Mouse (Mus musculus) G1E-ER4 (cell line): ENCODE data around the gene Mmab. TPM values are rescaled to one million over a fixed set of nuclear protein-coding genes. Genes with fewer than 3 reads are reported as not detected.

Source experiments
- GATA1 ChIP-seq: IDR thresholded peaks from one replicate; pipeline ENCODE4 v1.8.0; 2012; ENCODE audit warnings: low read length, inconsistent platforms
- polyA plus RNA-seq: library from polyadenylated mRNA; stranded (reverse); fragments of >175 nt; gene quantifications from 2 replicates; pipeline ENCODE4 v1.2.3, GENCODE M21; 2012

Gene Mmab
- 27.1 and 41.6 TPM in 2 replicates for polyA plus RNA-seq

- no peak for TF ChIP-seq GATA1
Measured at GRCm38 (mm10) chr5:114443566-114444367, at the start of gene Mmab, which contains the start of gene Mvk. Gene Mmab, minus strand, starts transcription at chr5:114444060. Gene Mvk, plus strand, starts transcription at chr5:114444269.

DNA sequence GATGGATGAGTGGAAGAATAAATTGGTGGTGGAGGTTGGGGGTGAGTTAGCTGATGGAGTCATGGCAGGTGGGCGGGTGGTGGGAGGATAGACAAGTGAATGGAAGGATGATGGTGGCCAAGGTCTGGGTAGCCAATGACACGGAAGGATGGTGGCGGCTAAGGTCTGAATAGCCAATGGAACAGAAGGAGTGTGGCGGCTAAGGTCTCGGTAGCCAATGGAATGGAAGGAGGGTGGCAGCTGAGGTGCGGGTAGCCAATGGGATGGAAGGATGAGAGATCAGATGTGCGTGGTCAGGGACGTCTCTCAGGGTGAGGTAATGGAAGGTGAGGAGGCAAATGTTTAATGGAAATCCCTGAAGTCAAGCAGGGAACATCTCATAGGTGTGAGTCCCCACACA, 46.4 kb upstream of the Mmab start:
- TF ChIP-seq GATA1, result no peak

DNA sequence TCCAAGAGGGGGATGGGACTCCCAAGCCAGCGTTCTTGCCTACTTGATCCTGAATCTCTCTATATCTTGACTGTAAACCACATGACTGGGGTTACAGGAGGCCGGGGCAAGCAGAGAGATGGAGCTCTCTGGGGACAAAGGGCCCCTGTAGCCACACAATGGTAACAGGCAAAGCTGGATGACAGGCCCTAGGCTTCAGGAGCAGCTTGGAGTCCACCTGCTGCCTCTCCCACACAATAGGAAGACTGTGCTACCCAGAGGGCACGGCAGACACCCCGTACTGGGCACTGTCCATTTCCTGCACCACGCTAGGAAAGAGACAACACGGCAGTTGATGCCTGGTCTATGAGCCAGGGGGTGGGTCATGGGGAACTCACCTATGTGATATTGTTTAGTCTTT, 45.7 kb upstream of the Mmab start:
- TF ChIP-seq GATA1, result no peak

DNA sequence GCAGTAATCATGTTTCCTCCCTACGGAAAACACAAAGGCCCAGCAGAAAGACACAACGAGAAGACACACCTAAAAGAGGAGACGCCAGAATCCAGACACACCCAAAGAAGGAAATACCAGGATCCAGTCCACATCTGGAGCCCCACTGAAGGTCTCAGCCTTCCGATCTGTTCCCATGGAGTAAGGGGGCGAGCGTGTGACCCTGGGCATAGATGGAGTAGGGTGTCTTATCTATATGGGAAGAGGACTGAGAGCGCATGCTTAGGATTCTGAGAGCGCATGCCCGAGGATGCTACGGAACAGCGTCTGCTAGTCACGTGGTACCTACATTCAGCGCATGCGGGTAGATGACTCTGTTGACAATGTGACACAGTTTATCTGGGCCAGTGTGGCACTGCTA, 41.8 kb upstream of the Mmab start:
- TF ChIP-seq GATA1, result no peak

GRCm38 (mm10) chr5:114482587-114483011, 38.7 kb upstream of the Mmab start:
- no peak for TF ChIP-seq GATA1

- TF ChIP-seq GATA1, result no peak
Measured at GRCm38 (mm10) chr5:114478267-114478666, 34.4 kb upstream of the Mmab start.

GRCm38 (mm10) chr5:114474741-114475491, 31.1 kb upstream of the Mmab start:
- TF ChIP-seq GATA1, result no peak

DNA sequence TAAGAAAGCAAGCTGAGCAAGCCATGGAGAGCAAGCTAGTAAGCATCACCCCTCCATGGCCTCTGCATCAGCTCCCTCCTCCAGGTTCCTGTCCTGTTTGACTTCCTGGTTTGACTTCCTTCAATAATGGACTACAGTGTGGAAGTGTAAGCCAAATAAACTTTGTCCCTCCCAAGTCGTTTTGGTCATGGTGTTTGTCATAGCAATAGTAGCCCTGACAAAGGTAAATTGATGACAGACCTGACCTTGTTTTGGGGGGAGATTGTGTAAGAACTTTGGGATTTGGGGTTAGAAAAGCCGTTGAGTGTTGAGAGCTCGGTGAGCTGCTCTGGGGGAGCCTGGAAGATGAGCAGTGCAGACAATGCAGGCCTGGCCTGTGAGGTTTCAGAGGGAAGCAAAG, 26.5 kb upstream of the Mmab start:
- TF ChIP-seq GATA1, result no peak

DNA sequence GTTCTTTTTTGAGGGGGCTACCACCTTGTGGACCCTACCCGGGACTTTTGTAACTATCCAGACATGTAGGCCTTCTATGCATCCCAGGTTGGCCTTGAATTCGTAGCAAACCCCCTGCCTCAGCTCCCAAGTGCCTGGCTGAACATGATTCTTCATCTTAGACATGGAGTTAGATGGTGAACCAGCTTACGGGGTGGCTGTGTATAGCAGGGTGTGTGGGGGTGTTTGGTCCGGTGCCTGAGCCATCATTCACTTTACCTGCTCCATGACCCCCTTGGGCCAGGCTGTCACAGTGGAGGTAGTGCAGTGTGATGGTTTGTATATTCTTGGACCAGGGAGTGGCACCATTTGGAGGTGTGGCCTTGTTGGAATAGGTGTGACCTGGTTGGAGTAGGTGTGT, 24.1 kb upstream of the Mmab start:
- no peak for TF ChIP-seq GATA1

- no peak for TF ChIP-seq GATA1
Measured at GRCm38 (mm10) chr5:114467430-114467829, 23.6 kb upstream of the Mmab start.

GRCm38 (mm10) chr5:114467019-114467418, 23.2 kb upstream of the Mmab start:
- no peak for TF ChIP-seq GATA1

GRCm38 (mm10) chr5:114465641-114466040, 21.8 kb upstream of the Mmab start:
- TF ChIP-seq GATA1, result no peak

GRCm38 (mm10) chr5:114464561-114464960, 20.7 kb upstream of the Mmab start:
- no peak for TF ChIP-seq GATA1

- TF ChIP-seq GATA1, result no peak
Measured at GRCm38 (mm10) chr5:114462067-114463040, 18.5 kb upstream of the Mmab start.

- TF ChIP-seq GATA1, result no peak
Measured at GRCm38 (mm10) chr5:114461238-114461637, 17.4 kb upstream of the Mmab start.
